Mouse (Mus musculus) heart, postnatal 25 days (tissue): ENCODE data around the gene Chadl. TPM values are rescaled to one million over a fixed set of nuclear protein-coding genes. Genes with fewer than 3 reads are reported as not detected.
"Not testable (repeated sequence)": the region's sequence is repeated elsewhere in the genome, so short reads cannot be mapped to it uniquely, and the experiment has no call there.

Source experiments
- DNase-seq: peaks from one replicate; pipeline ENCODE4 v3.0.0; 2022; ENCODE audit warnings: low spot score
- intact Hi-C: fragments of 180-260 bp; cut with DNase I; formaldehyde crosslinking; loops from one replicate; pipeline ENCODE4 v1.15.1; 2025
- total RNA-seq, 2 experiments: library from RNA; stranded (reverse); gene quantifications; 2 replicates each; pipeline ENCODE4 v1.2.3; 2021

Chadl gene
- total RNA-seq, 2 experiments from 2014 or later: 1.3 to 1.6 TPM

DNA sequence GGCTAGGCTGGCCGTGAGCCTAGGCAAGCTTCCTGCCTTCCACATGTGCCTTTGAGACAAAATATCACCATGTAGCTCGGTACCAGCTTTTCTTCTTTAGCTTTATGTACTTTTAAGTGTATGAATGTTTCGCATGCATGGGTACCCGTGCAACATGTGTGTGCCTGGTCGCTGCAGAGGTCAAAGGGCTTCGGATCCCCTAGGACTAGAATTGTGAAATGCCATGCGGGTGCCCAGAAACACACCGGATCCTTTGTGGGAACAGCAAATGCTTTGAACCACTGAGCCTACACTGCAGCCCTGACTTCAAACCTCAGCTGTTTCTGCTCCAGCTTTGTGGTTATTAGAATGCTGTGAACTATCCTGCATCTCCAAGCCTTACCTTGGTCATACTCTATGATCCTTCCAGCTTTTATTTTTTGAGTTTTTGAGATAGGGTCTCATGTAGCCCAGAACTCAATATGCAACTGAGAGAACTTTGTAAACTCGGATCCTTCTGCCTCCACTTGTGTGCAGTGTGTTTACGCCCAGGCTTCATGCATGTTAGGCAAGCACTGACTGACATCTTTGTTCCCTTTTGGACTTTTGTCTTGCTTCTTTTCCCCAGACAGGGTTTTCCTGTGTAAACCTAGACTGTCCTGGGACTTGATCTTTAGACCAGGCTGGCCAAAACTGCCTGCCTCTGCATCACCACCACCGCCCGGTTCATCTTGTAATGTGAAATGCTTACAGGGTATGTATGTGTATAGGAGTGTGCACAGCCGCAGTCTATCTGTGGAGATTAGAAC is 5.4 kb upstream of the Chadl start:
- intact Hi-C loops: no loop called here
- DNase-seq: no peak

GRCm38 (mm10) chr15:81701350-81701749 is 4.3 kb upstream of the Chadl start:
- intact Hi-C loops, DNase-seq: not testable (repeated sequence)

GRCm38 (mm10) chr15:81700601-81701000 is 3.5 kb upstream of the Chadl start:
- intact Hi-C loops: no loop called here
- DNase-seq: no peak

- no peak for DNase-seq
- intact Hi-C loops: no loop called here
Observed at GRCm38 (mm10) chr15:81700161-81700560, 3.1 kb upstream of the Chadl start.

DNA sequence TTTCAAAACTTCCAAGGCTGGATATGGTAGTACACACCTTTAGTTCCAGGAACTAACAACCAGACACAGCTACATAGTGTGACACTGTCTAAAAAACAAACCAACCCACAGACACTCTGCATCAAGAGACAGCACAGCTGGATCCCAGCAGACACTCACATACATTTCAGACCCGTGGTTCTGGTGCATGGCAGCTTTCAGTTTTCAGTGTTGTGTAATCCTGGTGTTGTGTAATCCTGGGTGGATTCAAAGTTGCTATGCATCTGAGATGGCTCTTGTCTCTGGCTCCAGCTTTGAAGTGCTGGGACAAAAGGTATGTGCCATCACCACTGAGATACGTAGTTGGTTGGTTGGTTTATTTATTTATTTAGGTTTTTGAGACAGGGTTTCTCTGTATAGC is 1.4 kb upstream of the Chadl start:
- intact Hi-C loops: no loop called here
- no peak for DNase-seq

GRCm38 (mm10) chr15:81697847-81698246 is 760 bp upstream of the Chadl start:
- intact Hi-C loops: no loop called here
- no peak for DNase-seq

DNA sequence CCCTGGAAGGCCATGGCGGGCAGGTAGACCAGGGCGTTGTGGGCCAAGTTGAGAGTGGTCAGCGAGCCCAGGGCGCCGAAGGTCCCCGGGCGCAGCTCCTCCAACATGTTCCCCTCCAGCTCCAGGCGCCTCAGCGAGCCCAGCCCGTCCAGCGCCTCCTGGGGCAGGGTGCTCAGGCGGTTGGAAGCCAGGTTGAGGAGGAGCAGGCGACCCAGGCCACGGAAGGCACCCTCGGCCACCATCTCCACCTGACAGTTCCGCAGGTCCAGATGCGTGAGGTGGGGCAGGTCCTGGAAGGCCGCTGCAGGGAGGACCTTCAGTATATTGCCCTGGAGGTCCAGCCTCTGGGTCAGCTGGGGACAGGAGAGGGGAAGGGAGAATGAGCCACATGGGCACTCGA is 2.2 kb downstream of the Chadl start:
- no peak for DNase-seq
- intact Hi-C loops: no loop called here

- intact Hi-C loops: no loop called here
- DNase-seq: peak; percentile 69
Observed at GRCm38 (mm10) chr15:81693967-81694881, 2.9 kb downstream of the Chadl start.

DNA sequence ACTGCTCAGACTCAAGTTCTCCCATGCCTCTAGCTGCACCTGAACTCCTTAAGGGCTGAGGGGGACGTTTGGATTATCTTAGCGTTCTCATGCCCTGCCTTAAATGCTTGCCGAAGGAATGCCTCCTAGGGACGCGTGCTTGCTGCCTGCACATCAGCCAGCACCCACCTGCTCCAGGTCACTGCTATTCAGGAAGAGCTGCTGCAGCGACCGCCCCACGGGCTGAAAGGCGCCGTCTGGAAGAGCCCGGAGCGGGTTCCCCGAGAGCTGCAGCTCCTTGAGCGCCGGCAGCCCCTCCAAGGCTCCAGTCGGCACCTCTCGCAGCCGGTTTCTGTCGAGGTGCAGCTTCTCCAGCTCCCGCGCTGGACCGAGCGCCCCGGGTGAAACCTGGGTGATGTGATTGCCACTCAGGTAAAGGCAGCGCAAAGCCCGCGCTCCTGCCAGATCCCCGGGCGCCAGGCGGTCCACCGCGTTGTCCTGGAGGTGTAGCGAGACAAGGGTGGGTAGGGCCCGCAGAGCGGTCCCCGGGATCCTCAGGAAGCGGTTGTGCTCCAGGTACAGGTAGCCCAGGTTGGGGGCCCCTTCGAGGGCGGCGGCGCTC is 3.6 kb downstream of the Chadl start:
- no peak for DNase-seq
- intact Hi-C loops: no loop called here

GRCm38 (mm10) chr15:81680301-81680805 is 16.7 kb downstream of the Chadl start:
- intact Hi-C loops: no loop called here

GRCm38 (mm10) chr15:81676637-81677036 is 20.4 kb downstream of the Chadl start:
- no peak for DNase-seq
- intact Hi-C loops: no loop called here

More at GRCm38 (mm10) chr15:81680301-81680805, 16.7 kb downstream of the Chadl start:
- DNase-seq: no peak

DNA sequence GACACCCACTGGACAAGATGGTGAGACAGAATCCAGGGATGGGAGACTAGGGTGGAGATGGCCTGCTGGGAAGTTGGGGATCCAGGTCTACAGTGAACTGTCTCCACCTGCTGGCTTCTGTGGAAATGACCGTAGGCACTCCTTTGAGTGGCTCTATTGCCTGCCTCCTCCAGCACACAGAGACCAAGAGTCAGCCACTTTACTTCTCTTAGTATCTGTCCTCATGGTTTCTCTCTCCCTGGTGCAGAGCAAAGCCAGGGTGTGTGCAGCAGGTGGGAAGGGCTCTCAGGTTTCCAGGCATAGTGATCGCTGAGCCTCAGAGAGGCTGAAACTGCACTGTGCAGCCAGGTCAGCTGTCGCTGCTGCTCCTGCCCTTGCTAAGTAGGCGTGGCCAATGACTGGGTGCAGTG is 26.9 kb downstream of the Chadl start:
- intact Hi-C loops: loop anchor here (2.0 kb wide), 1 partner anchor 221 kb away; no protein-coding TSS in a partner anchor

DNA sequence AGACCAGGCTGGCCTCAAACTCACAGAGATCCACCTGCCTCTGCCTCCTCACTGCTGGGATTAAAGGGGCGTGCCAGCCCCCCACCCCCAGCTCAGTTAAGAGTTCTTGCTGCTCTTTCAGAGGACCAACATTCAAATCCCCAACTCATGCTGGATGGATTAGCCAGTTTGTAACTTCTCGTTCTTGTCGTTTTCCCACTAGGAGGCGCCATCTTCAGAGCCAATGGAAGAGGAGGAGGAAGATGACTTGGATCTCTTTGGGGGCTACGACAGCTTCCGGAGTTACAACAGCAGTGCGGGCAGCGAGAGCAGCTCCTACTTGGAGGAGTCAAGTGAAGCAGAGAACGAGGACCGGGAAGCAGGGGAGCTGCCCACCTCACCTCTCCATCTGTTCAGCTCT is 30.1 kb downstream of the Chadl start:
- DNase-seq: no peak
- intact Hi-C loops: no loop called here

More for the DNA sequence above, 26.9 kb downstream of the Chadl start:
- no peak for DNase-seq

- intact Hi-C loops: no loop called here
- DNase-seq: peak; percentile 87
Observed at GRCm38 (mm10) chr15:81663697-81664561, 33.2 kb downstream of the Chadl start, which contains the start of gene L3mbtl2. L3mbtl2 (plus strand) TSS chr15:81663889.

DNA sequence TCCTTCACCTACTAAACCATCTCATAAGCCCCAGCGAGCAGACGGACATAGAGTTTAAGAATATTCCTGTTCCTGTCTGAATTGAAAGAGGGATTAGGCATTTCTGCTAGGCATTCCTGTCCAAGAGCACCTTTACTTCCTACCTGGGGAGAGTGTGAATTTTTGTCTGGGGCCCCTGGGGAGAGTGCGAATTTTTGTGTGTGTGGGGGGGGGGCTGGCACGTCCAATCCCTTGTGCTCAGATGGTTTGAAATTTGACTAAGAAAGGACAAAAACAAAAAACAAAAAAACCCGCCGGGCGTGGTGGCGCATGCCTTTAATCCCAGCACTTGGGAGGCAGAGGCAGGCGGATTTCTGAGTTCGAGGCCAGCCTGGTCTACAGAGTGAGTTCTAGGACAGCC is 33.8 kb downstream of the Chadl start:
- no peak for DNase-seq
- intact Hi-C loops: no loop called here

GRCm38 (mm10) chr15:81661701-81662100 is 35.4 kb downstream of the Chadl start:
- intact Hi-C loops: no loop called here
- DNase-seq: no peak

DNA sequence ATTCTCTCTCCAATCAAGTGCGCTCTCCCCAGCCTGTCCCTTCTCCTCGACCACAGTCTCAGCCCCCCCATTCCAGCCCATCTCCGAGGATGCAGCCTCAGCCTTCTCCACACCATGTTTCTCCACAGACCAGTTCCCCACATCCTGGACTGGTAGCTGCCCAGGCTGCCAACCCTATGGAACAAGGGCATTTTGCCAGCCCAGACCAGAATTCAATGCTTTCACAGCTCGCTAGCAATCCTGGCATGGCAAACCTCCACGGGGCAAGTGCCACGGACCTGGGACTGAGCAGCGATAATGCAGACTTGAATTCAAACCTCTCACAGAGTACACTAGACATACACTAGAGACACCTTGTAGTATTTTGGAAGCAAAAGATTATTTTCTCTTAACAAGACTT is 46.5 kb downstream of the Chadl start:
- no peak for DNase-seq
- intact Hi-C loops: no loop called here

DNA sequence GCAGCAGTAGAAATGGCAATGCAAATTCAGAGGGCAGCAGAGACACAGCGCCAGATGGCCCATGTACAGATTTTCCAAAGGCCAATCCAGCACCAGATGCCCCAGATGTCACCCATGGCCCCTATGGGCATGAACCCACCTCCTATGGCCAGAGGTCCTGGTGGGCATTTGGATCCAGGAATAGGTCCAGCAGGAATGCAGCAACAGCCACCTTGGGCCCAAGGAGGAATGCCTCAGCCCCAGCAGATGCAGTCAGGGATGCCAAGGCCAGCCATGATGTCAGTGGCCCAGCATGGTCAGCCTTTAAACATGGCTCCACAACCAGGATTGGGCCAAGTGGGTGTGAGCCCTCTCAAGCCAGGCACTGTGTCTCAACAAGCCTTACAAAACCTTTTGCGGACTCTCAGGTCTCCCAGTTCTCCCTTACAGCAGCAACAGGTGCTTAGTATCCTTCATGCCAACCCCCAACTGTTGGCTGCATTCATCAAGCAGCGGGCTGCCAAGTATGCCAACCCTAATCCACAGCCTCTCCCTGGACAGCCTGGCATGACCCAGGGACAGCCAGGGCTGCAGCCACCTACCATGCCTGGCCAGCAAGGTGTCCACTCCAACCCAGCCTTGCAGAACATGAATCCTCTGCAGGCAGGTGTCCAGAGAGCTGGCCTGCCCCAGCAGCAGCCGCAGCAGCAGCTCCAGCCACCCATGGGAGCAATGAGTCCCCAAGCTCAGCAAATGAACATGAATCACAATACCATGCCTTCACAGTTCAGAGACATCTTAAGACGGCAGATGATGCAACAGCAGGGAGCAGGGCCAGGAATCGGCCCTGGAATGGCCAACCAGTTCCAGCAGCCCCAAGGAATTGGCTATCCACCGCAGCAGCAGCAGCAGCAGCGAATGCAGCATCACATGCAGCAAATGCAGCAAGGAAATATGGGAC is 47.3 kb downstream of the Chadl start:
- intact Hi-C loops: loop anchor here (5.0 kb wide), 1 partner anchor 37 kb away; no protein-coding TSS in a partner anchor
- peak; percentile 14 for DNase-seq
